Mouse (Mus musculus) stomach, postnatal 0 days (tissue): ENCODE measurements at regions not wholly inside any gene's neighbourhood (a gene's known extent, or its start where the extent isn't known, plus 50 kb on each side); places are given as distances from the start of the nearest gene placed in this dataset.
A peak's percentile ranks its signal among the peaks of the same experiment; 100 is the strongest.

Experiments used
- ATAC-seq: fragments of 200-750 bp; cut with Nextera tagmentation; 2 replicates; pipeline ENCODE4 v1.8.0; 2017; ENCODE audit not compliant: low FRiP score, low TSS enrichment
- DNase-seq: peaks from one replicate; pipeline ENCODE4 v3.0.0-alpha.2; 2016; ENCODE audit warnings: low spot score
- H3K27ac ChIP-seq: fragments of 300-500 bp; sonication (generic); replicated peaks from 2 replicates; pipeline ENCODE4 v1.5.1; 2014; ENCODE audit warnings: mild to moderate bottlenecking, control low read depth
- H3K27me3 ChIP-seq: fragments of 300-500 bp; sonication (generic); 2 replicates; pipeline ENCODE4 v1.6.1; 2014; ENCODE audit warnings: low read length; ENCODE audit not compliant: control insufficient read depth, insufficient read depth
- H3K36me3 ChIP-seq: fragments of 300-500 bp; sonication (generic); 2 replicates; pipeline ENCODE4 v1.6.1; 2014; ENCODE audit warnings: low read length, mixed read lengths; ENCODE audit not compliant: control insufficient read depth, insufficient read depth
- H3K4me1 ChIP-seq: fragments of 300-500 bp; sonication (generic); replicated peaks from 2 replicates; pipeline ENCODE4 v1.6.1; 2014; ENCODE audit warnings: antibody characterized with exemption; ENCODE audit not compliant: control insufficient read depth, insufficient read depth
- H3K4me2 ChIP-seq: fragments of 300-500 bp; sonication (generic); replicated peaks from 2 replicates; pipeline ENCODE4 v1.6.1; 2014; ENCODE audit warnings: low read depth, mild to moderate bottlenecking, control low read depth, moderate library complexity
- H3K4me3 ChIP-seq: fragments of 300-500 bp; sonication (generic); 2 replicates; pipeline ENCODE4 v1.5.1; 2014; ENCODE audit warnings: low read depth, low read length, control low read depth
- H3K9ac ChIP-seq: fragments of 300-500 bp; sonication (generic); 2 replicates; pipeline ENCODE4 v1.6.1; 2014; ENCODE audit warnings: mild to moderate bottlenecking, low read length, control low read depth, mixed read lengths
- H3K9me3 ChIP-seq: fragments of 300-500 bp; sonication (generic); 2 replicates; pipeline ENCODE4 v1.6.1; 2016; ENCODE audit warnings: low read length; ENCODE audit not compliant: control insufficient read depth
- CTCF ChIP-seq: IDR thresholded peaks from 2 replicates; pipeline ENCODE4 v1.5.1; 2016; ENCODE audit warnings: antibody characterized with exemption, low read depth, mild to moderate bottlenecking, moderate library complexity
- EP300 ChIP-seq: optimal IDR thresholded peaks from 2 replicates; pipeline ENCODE3; 2016; ENCODE audit warnings: antibody characterized with exemption
- WGBS: fragments of 180-500 bp; shearing (Covaris S2); extraction: QIAGEN DNeasy Blood & Tissue Kit; methylation state at CpG from one replicate; pipeline ENCODE4 v1.1.7; 2014; 5-methylcytosine and 5-hydroxymethylcytosine counted together

DNA sequence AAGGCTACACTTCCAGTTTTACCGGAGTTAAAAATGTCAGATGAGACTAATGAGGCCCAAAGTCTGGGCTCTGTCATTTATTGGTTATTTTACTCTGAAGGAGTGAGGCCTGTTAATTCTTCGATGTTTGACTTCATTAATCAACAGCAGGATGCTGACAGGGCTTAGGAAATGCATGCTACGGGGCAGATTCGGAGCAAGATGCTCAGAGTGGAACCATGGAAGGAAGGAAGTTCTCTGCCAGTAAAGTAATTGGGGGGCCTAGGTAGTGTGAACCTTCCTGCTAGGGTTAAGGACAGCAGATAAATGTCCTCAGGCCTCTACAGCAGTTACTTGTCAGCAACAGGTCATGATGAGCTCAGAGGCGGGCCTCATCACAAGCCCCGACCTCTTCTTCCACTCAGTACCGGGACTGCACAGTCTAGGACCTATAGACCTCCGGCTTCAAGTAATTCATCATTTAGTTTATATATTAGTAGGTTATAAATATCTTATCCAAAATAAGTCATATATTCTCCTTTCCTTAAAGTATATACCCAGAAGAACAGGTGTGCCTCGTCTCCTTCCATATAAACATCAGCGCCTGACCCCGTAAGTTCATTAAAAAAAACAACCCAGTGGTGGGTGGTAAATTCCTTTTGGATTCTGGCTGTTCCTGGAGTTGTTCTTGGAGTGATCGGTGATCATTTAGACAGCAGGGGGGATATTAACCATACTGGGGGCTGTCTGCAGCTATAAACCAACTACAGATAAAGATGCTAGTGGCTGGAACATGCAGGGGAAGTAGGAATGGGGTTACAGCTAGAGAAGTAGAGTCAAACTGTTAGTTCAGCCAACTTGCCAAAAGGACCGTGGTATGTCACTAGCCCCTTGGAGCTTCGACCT lies 124.9 kb upstream of the Egflam start:
- no peak overlapping the region for H3K4me3 ChIP-seq
- H3K27ac ChIP-seq = no peak overlapping the region
- no peak overlapping the region for H3K4me2 ChIP-seq
- WGBS = 44% methylated on average over 14 of the region's 14 CpGs
- no peaks in the 10 kb centered on the region for H3K27me3 ChIP-seq
- no peaks in the 10 kb centered on the region for H3K4me1 ChIP-seq
- no peaks in the 10 kb centered on the region for H3K36me3 ChIP-seq
- H3K9ac ChIP-seq = no peak overlapping the region
- ATAC-seq (no peak), DNase-seq (no peak)
- no peaks in the 10 kb centered on the region for H3K9me3 ChIP-seq
- TF ChIP-seq EP300 = no peak
- TF ChIP-seq CTCF = no peak

DNA sequence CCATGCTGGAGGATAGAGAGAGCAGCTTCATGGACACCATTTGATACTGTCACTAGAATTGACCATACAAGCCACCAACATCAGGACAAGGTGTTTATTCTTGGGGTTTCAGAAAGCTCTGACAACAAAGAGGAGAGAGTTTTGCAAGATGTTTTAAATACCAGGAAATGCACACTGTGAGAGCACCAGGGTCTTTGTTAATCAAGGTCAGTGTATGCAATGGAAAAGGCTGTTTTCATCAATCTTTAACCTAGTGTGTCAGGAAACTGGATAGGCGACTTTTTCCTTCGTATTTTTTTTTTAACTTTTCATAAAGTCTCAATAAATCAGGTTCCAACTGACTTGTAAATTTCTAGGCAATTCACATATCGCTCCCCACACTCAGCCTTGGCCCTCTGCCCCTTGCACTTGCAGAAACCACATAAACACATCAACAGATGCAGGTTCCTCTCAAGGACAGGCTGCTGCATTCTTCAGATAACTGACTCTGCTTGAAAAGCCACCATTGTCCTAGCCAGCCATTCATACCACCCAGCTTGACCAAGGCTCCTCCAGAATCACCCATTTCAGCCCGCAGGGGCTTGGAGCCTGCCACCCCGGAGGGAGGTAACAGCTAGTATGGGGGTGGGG lies 132.9 kb upstream of the Egflam start:
- H3K27ac ChIP-seq = no peak overlapping the region
- no peaks in the 10 kb centered on the region; the same call in 1 of the 2 replicates for H3K4me1 ChIP-seq
- H3K27me3 ChIP-seq = no peaks in the 10 kb centered on the region
- TF ChIP-seq EP300 = no peak
- H3K4me2 ChIP-seq = no peak overlapping the region
- ATAC-seq = no peak
- H3K4me3 ChIP-seq = no peak overlapping the region
- DNase-seq = no peak
- no peaks in the 10 kb centered on the region for H3K36me3 ChIP-seq
- 9% methylated on average over 5 of the region's 5 CpGs for WGBS
- no peak overlapping the region for H3K9ac ChIP-seq
- H3K9me3 ChIP-seq = no peaks in the 10 kb centered on the region

DNA sequence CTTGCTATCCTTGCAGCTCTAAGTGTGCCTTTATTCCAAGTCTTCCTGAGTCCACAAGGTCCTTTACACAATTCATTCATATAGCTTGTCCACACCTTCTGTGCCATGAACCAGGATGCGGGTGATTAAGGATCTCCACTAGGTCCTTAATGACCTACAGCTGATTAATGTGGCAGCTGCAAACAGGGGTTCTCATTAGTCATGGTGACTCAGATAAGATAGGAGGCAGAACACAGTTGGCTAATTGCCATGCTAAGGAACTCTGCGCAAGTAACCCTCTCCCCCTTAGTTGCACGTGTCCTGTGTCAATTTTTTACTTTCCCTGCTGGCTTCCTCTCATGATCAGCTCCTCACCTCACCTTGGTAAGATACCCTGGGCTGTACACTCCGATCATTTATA lies 139.7 kb upstream of the Egflam start:
- Histone ChIP-seq H3K9me3 (no peaks in the 10 kb centered on the region), H3K4me1 (no peaks in the 10 kb centered on the region), H3K27ac (no peak overlapping the region), H3K27me3 (no peaks in the 10 kb centered on the region), H3K4me3 (no peak overlapping the region), H3K9ac (no peak overlapping the region), H3K4me2 (no peak overlapping the region), H3K36me3 (no peaks in the 10 kb centered on the region)
- 31% methylated on average over 4 of the region's 4 CpGs for WGBS
- ATAC-seq (0 out of 2 replicates have a peak, but pooled peaks have one; percentile 59), DNase-seq (no peak)
- TF ChIP-seq EP300 (no peak), CTCF (no peak)

DNA sequence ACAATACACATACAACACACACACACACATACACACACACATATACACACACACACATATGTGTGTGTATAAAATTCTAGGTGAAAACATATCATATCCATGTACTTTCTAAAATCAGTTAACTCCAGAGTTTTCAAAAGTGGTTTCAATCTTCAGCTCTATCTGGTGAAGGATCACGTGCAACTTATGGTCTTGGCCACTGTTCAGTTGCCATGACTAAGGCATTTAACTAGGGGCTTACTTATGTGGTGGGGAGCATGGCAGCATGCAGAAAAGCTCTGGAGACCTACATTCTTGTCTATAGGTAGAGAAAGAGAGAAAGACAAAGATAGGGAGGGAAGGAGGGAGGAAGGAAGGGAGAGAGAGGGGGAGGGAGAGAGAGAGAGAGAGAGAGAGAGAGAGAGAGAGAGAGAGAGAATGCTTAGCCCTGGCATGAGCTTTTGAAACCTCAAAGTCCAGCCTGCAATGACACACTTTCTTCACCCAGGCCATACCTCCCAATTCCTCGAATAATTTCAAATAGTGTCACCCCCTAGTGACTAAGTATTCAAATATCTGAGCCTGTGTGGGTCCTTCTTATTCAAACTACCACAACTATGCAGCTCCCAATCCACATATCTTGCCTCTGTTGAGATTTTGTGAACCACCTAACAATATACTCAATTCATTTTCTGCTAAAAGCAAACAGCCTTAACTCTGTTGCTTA lies 155.1 kb upstream of the Egflam start:
- no peaks in the 10 kb centered on the region for H3K9me3 ChIP-seq
- H3K4me1 ChIP-seq = no peaks in the 10 kb centered on the region
- no peaks in the 10 kb centered on the region for H3K36me3 ChIP-seq
- H3K27ac ChIP-seq = no peak overlapping the region
- no peak for ATAC-seq
- 72% methylated on average over 2 of the region's 2 CpGs for WGBS
- TF ChIP-seq CTCF (no peak), EP300 (no peak)
- no peak for DNase-seq
- H3K27me3 ChIP-seq = no peaks in the 10 kb centered on the region
- H3K4me2 ChIP-seq = no peak overlapping the region
- H3K9ac ChIP-seq = no peak overlapping the region
- no peak overlapping the region for H3K4me3 ChIP-seq

DNA sequence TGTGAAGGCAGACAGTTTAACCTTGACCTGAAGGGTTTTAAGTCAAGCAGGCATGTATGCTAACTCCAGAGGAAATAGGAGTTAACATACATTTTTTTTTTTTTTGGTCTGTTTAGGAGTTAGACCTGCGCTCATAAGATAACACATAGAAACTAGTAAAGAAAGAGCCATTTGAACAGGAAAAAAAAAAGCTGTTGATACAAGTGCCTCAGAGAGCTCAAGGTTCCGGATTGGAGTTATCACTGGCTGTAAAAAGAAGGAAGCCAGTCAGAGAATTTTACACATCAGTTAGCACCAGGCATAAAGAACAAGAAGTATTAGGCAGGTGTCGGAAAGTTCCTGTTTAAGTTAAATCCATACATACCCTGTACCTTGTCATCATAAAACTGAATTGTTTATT lies 156.2 kb upstream of the Egflam start:
- DNase-seq = no peak
- Histone ChIP-seq H3K4me1 (no peaks in the 10 kb centered on the region), H3K36me3 (no peaks in the 10 kb centered on the region), H3K9ac (no peak overlapping the region), H3K4me2 (no peak overlapping the region), H3K27me3 (no peaks in the 10 kb centered on the region), H3K9me3 (no peaks in the 10 kb centered on the region), H3K4me3 (no peak overlapping the region), H3K27ac (no peak overlapping the region)
- 68% methylated on average over 3 of the region's 3 CpGs for WGBS
- no peak for TF ChIP-seq CTCF
- ATAC-seq = no peak
